Mouse (Mus musculus) layer of hippocampus, adult 9-10 months (tissue): ENCODE results near the gene Mast1.

Experiments used
- DNase-seq: peaks from one replicate; pipeline ENCODE4 v3.0.0; 2022; ENCODE audit warnings: low spot score

Mast1 gene

DNA sequence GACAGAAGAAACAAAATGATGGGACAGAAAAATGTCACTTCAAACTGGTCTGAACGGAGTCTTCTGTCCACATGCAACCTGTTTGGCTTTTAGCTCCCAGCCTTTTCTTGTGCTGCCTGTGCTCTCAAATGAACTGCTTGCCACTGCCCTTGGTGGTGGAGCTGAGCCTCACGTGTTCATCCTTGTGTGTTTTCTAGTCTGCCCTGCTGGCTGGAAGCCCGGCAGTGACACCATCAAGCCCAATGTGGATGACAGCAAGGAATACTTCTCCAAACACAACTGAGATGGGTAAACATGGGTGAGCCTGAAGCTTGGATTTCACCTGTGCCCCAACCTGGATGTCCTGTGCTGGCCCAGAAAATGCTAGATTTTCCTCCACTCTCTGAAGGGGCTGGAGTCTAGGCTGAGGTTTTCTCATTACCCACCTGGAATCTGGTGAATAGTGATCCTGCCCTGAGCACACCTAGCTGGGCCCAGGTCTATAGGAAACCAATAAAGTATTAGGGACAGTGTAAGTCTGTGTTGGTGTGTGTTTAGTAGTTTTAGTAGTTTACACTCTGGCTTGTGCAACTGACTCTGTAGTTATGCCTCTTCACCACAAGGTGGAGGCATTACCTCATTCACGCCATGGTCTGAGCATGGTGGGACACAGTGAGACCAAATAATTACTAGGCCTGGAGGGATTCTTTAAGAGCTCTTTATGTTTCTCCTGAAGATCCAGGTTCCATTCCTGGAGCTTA, 36.8 kb upstream of the Mast1 start:
- DNase-seq = no peak

DNA sequence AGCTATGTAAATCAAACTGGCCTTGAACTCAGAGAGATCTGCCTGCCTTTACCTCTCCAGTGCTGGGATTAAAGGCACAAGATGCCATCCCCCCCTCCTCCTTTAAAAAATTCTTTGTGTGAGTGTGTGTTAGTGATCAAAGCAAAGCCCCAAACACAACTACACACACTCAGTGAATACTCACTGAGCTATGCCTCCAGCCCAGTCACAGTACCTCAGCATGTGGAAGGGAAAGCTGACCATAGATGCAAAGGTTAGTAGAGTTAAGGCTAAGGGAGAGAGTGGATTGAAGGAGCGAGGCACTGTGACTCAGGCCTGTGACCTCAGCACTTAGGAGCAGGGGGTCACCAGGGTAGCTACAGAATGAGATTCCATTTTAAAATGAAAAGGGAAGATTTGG, 35.9 kb upstream of the Mast1 start:
- no peak for DNase-seq

DNA sequence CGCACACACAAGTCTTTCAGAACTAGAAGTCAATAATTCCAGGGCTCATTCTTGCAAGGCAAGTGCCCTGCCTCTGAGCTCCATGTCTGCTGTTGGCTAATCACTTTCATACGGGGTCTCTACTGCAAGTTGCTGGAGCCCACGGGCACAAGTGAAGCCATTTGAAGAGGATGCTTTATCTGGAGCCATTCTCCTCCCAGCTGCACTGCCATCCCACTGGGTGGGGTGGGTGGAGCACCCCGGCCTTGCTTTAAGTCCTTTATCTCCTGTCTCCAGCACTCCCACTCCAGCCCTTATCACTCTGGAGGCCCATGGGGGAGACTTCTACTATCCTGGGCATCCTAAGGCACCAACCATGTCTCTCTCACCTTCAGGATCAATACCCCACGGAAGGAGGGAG, 33.8 kb upstream of the Mast1 start:
- DNase-seq = no peak

DNA sequence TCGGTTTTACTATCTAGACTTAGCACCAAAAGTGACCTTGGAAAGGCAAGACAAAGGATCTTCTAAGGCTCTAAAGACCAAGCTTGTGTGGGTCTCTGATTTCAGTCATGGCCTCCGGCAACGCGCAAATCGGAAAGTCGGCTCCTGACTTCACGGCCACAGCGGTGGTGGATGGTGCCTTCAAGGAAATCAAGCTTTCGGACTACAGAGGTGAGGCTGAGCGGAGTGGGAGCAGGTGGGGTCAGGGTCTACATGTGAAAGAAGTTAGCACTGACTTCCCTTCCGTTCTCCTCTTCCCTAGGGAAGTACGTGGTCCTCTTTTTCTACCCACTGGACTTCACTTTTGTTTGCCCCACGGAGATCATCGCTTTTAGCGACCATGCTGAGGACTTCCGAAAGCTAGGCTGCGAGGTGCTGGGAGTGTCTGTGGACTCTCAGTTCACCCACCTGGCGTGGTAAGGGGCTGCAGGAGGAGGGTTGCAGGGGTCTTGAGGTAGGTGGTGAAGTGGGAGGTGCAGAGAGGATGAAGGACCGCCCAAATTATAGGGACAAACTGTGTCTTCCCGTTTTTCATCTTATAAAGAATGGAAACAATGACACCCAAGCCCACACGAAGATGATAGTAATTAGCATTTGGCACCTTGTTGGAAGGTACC, 33.1 kb upstream of the Mast1 start:
- DNase-seq = no peak

DNA sequence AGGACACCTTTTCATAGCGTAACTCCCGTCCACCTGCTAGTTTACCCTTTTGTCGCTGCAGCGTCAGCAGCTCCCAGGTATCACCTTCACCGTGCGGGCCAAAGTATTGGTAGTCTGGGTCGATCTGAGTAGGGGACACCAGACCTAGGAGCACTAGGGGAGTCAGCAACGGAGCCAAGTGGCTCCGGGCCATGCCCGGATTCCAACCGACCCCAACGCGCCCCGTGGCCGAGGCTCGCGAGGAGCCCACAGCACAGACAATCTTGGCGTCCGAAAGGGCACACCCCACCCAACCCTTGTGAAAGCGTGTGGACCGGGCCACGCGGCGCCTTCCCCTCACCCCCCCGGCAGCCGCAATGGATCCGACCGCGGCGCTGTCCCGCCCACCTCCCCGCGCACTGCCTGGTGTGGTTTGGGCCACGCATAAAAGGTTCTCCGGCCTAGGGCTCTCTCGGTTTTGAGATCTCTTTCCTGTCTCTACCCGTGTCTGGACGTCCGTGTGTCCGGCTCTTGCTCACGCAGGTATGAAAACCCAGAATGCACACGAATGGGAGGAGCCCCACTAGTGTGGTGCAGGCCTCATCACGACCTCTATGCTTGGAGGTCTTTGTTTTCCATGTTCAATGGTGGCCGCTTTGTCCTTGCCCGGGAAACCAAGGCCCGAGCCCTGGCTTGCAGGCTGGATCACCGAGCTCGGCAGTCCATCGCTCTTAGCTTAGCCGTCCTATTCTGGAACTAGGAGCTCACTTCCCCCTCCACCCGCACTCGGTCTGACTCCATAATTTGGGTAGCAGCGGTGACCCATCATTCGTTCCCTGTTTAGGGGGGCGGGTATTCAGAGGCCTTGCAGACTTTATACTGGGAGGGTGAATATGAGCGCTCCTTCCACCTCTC, 32.3 kb upstream of the Mast1 start, which contains the start of the genes Gm49661, Prdx2 and Rnaseh2a:
Gm49661 (minus strand) TSS at position 193 of the 894 bp plus-strand sequence.
Prdx2 (plus strand) TSS at position 347 of the 894 bp plus-strand sequence.
Rnaseh2a (minus strand) TSS at position 527 of the 894 bp plus-strand sequence.
- no peak for DNase-seq

DNA sequence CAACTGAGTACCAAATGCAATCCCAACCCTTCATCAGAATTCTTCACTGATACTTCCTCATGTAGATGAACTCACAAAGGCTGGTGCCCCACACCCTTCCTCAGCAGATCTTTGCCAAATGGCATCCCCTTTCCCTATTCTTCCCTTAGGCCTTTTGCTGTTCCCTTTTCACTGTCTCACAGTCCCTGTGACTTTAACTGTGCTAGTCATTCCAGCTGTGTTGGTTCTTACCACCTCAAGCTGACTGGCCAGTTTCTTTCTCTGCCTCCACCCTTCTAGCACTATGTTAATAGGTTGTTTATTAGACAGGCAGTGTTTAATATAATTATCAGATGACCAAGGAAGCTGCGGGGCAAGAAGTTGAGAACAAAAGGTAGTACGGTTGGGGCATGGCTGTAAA, 31.5 kb upstream of the Mast1 start:
- DNase-seq = no peak

DNA sequence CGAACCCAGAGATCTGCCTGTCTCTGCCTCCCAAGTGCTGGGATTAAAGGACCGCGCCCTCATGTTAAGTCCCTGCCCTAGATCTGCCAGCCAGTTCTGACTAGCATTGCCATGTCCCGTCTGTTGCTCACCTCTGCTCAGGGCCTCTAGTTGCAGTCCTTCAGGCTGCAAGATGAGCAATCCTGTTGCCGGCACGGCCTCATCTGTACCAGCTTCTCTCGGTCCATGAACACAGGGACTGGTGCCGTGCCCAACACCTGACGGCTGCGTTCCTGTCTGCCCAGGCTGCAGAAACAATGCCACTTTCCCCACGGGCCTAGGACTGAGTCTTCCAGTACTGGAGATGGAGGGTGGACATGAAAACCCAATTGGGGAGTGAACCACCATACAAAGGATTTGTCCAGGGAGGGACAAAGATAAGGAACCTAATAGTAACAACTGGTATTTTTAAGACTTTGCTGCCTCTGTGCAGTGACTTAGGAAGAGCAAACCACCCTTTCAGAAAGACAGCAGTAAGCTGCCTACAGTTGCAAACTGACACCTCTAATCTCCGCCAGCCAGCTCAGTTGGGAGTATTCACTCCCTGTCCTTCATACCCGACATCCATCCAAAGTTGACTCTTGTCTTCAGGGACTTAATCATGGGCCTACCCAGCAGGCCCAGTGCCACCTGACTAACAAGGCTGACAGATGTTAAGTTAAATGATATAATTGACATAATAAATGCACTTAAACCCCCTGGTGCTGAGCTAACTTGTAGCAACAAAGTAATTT, 30.6 kb upstream of the Mast1 start:
- no peak for DNase-seq

DNA sequence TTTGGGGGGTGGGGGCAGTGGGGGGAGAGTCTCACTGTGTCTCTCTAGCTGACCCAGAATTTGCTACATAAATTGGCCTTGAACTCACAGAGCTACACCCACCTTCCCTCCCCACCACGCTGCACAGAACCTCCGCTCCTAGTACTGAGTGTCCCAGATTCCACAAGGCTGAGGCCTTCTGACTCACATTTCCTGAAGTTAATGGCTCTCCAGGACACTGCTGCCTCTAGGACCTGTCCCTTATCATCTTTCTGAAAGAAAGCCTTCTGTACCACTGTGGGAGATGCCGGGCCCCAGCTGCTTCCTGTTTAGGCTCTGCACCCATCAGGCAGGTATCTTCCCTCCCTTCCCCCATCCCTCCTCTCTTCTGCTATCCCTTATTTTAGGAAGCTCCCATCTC, 29.4 kb upstream of the Mast1 start:
- no peak for DNase-seq

DNA sequence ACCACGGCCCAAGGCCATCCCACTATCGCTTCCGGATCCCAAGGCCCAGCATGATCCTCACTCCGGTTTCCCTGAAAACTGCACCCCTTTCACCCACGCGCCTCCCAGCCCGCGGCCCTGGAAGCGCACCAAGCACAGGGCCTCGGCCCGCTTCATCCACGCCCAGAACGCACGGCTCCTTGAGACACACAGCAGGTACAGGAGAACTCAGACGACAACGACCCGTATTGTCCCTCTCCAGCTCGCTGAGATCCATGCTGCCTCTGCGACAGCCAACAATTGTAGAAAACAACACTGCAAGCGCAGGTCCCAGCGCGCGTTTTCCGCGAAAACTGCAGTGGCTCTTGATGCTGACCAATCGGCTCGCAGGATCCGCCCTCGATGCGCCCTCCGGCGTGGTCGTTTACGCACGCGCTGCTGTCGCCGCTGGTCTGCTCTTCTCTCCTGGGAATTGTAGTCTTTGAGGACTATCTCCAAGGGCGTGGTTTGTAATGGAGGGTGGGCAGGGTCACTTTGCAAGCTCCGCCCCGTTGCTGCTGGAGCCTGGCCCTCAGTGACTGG, 28.7 kb upstream of the Mast1 start:
- no peak for DNase-seq

DNA sequence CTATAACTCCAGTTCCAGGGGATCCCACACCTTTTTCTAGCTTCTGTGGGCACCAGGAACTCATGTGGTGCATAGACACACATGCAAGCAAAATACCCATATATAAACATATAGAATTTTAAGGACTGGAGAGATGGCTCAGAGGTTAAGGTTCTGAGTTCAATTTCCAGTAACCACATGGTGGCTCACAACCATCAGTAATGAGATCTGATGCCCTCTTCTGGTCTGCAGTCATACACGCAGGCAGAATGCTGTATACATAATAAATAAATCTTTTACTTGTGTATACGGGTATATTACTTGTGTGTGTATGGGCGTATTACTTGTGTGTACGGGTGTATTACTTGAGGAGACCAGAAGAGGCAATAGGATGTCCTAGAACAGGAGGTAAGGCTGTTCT, 26.8 kb upstream of the Mast1 start:
- DNase-seq = no peak

DNA sequence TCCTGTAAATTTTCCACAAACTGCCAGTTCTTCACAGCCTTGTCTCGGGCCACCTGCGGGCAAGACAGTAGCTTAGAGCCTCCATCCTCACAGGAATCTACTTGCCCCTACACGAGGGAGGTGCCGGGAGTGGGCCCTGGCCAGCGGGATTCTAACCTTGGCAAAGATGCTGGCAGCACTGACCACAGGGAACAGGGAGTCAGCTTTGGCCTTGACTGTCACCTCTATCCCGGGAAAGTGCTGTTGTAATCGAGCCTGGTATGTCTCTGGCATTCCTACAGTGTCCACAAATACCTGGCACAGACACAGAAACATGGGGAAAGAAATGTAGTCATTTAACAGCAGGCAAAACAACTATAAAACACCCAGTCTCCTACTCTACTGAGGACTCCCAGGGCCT, 22.7 kb upstream of the Mast1 start:
- DNase-seq = no peak

DNA sequence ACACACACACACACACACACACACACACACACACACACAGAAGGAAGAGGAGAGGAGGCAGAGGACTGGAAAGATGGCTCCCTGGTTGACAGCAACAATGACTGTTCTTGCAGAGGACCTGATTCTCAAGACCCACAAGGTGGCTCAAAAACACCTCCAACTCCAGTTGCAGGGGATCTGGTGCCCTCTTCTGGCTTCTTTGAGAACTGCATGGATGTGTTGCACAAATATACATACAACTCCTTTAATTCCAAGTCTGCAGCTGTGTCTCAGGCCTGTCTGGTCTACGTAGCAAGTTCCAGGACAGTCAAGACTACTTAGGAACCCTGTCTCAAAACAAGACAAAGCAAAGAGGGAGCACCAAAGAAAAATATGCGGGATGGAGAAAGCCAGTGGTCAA, 19.6 kb upstream of the Mast1 start:
- no peak for DNase-seq

DNA sequence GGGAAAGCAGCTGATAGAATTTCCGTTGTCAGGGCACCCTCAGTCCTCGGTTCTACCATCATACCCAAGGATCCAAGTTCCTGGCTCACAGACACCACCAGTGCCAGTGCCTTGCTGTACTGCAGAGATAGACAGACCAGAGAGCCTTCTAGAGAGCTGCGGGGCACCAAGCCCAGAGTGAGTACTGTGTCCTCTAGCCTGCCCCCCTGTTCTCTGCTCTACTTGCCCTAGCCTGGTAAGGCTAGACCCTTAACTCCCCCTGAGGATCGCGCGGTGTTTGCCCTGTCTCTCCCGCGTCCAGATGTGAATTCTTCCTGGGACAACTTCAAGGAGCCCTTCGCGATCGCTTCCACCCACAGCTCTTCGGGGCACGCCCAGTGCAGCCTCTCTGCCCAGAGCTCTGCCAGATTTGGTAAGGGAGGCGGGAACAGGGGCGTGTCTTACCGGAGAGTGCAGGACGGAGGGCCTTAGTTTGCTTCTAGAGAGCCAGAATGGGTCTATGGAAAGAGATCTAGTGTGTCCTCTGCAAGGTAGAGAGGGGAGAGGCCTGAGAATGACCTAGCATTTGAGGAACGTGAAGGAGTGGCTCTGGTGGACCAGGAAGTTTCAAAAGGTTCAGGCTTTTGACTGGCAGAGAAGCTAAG, 15.6 kb upstream of the Mast1 start:
- DNase-seq = no peak

DNA sequence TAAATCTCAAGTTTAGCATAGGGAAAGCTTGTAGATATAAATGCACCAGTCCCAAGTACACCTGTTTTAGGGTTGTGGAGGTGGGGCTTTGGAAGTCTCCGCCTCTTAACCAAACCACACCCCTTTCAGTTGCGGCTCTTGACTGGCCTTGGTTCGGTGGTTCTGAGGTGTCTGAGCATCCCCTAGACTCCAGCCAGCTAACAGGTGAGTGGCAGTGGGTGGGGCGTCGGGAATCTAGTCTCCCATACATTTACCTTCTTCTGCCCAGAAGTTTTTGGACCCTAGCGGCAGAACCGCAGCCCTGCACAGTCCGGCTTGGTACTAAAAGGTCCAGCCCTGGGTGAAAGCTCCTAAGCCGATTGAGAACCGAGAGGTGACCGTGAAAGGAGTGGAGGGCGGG, 12.6 kb upstream of the Mast1 start:
- DNase-seq = no peak

DNA sequence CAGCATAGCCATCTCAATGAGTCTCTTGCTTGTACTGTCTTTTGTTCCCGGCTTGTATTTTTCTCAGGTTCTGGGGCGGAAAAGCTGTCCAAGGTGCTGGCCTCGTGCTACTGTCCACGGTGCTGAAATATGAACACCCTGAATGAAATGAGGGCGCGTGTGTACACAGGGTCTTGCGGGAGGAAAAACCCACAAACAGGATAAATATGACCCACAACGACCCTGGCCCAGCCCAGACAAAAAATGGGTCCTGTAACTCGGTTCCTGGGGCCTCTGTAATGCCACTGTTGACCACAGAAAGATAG, 10.0 kb upstream of the Mast1 start:
- no peak for DNase-seq

DNA sequence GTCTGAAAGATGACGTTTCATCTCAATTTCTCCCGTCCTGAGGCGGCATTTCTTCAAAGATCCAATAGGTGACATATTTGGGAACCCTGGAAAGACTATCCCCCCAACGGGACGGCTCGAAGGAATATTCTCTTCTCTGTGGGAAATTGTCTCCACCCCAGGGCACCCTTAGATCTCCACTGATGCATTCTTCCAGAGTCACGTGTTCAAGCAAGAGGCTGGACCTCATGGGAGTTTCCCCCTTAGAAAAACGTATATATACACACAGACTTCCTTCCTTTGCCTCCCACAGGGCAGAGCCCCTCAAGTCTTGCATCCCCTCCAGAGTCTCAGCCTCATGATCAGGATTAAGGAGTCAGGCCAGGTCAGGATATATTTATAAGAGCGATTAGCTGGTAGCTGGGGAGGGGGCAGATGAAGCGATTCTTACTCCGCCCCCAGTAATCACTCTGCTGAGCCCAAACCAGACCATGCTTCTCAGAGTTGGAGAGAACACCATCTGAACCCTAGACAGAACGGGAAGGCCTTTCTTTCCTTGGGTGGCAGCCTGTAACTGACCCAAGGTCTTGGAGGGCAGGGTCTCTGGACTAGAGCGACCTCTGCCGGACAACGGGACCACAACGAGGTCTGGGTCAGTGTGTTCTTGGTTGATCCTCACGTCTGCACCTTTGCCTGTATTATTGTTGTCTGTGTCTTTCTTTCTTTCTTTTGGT, 9.5 kb upstream of the Mast1 start, which contains the start of gene Rtbdn:
Rtbdn (plus strand) TSS at position 464 of the 713 bp plus-strand sequence.
- no peak for DNase-seq

DNA sequence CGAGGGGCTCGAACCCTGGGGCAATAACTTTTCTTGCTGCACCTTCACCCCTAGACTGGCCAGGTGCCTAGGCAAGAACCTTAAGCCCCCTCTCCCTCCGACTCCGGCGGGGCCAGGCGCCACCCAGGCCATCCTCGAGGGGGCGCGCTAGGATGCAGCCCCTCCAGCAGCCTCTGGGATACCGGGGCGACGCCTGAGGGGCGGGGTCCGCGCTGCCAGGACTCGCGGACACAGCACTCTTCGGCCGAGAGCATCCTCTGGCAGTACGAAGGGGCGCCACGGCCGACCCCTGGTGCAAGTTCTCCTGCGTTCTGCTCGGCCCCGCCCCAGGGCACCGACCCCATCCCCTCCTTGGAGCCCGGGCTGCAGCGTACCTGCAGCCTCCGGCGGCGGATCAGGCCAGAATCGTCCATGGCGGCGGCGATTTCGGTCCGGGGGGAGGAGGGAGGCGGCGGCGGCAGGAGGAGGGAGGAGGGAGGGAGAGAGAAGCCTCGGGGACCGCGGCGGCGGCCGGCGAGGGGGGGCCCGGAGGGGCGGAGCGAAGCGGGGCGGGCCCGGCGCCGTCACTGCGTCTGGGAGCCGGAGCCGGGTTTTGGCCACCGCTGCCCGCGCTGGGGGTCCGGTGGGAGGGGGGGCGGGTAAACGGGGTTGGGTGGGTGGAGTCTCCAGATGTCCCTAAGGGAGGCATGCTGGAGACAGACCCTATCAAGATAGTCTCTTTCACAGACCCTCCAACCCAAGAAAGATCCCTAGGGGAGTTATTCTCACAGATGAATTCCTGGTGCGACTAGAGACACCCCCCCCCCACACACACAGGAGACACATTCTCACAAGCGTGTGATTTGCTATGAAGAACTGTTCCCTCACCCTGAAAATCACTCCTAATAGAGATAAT, 8.7 kb upstream of the Mast1 start:
- DNase-seq = no peak

DNA sequence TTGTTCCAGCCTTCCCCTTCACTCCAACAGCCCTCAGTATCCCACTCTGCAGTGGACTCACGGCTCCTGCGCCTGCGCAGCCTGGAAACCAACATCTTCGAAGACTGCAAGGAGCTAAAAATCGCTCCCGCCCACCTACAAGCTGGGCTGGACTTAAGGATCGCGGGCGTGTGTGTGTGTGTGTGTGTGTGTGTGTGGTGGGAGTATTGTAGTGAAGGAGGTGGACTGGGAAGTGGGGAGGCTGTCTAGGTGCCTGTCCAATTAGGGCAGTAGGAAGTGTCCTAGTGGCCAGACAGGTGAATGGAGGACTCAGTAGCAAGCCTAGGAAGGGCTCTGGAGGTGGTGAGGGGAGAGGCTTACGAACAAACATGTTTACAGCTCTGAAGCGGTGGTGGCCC, 8.1 kb upstream of the Mast1 start:
- no peak for DNase-seq

DNA sequence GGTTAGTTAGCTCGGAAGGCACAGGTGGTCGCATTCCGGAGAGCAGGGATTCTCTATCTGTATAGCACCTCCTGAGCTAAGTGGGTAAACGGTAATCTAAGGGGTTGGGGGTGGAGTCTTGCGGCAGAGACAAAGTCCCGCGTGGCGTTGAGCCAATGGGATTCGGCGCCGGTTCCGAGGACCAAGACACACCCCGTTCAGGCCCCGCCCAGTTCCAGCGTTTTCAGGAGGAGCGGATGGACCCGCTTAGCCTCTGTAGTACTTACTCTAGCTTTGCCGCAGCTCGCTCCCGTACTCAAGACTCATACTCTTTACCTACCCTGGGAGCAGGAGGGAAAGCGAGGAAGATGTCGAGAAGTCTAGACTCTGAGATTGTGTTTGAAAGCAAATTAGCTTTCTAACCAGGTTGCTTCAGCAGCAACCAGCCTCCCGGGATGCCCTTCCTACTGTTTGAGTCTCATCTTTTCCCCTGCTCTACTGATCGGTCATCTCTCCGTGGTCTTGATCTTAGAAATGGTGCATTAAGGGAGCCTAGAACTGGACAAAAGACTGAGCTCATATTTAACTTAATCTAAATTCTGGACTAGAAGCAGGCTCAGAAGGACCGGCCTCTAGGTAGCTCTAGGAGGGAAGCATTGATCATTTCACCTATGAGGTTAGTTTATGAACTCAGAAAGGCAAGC, 7.5 kb upstream of the Mast1 start:
- DNase-seq = no peak
